Mouse (Mus musculus): ENCODE measurements around the gene Gm45717.

GRCm38 (mm10) chr7:140982971-140983370 is 27.2 kb upstream of the Gm45717 start:
- TF ChIP-seq TAL1 (conservative IDR thresholded peaks at IDR 0.05; ENCODE audit: low read depth, low read length), result no peak
- TF ChIP-seq CTCF (IDR thresholded peaks at IDR 0.05; ENCODE audit: low read depth, low read length), result no peak
